Mouse (Mus musculus) heart, embryonic 11.5 days (tissue): ENCODE measurements around the gene Trpv5. TPM values are rescaled to one million over a fixed set of nuclear protein-coding genes. Genes with fewer than 3 reads are reported as not detected.
A peak's percentile ranks its signal among the peaks of the same experiment; 100 is the strongest.

Experiments used
- ATAC-seq: fragments of 200-750 bp; cut with Nextera tagmentation; replicated peaks from 2 replicates; pipeline ENCODE4 v1.8.0; 2017; ENCODE audit warnings: moderate library complexity; ENCODE audit not compliant: insufficient number of reproducible peaks, low FRiP score, low TSS enrichment
- H3K27ac ChIP-seq: fragments of 300-500 bp; sonication (generic); 2 replicates; pipeline ENCODE4 v1.5.1; 2014; ENCODE audit warnings: mild to moderate bottlenecking, low read depth, low read length
- H3K27me3 ChIP-seq: fragments of 300-500 bp; sonication (generic); 2 replicates; pipeline ENCODE4 v1.6.1; 2014; ENCODE audit warnings: mild to moderate bottlenecking, low read length, mixed read lengths; ENCODE audit not compliant: control insufficient read depth, insufficient read depth
- H3K36me3 ChIP-seq: fragments of 300-500 bp; sonication (generic); 2 replicates; pipeline ENCODE4 v1.6.1; 2014; ENCODE audit warnings: mild to moderate bottlenecking, low read length, moderate library complexity, mixed read lengths; ENCODE audit not compliant: control insufficient read depth, insufficient read depth
- H3K4me1 ChIP-seq: fragments of 300-500 bp; sonication (generic); 2 replicates; pipeline ENCODE4 v1.6.1; 2014; ENCODE audit warnings: low read length; ENCODE audit not compliant: control insufficient read depth, insufficient read depth
- H3K4me2 ChIP-seq: fragments of 300-500 bp; sonication (generic); 2 replicates; pipeline ENCODE4 v1.6.1; 2014; ENCODE audit warnings: mild to moderate bottlenecking, moderate library complexity
- H3K4me3 ChIP-seq: fragments of 300-500 bp; sonication (generic); 2 replicates; pipeline ENCODE4 v1.5.1; 2014; ENCODE audit warnings: low read depth, low read length
- H3K9ac ChIP-seq: fragments of 300-500 bp; sonication (generic); 2 replicates; pipeline ENCODE4 v1.6.1; 2014; ENCODE audit warnings: mild to moderate bottlenecking, low read depth, low read length, moderate library complexity
- H3K9me3 ChIP-seq: fragments of 300-500 bp; sonication (generic); replicated peaks from 2 replicates; pipeline ENCODE4 v1.6.1; 2016; ENCODE audit warnings: low read length; ENCODE audit not compliant: control insufficient read depth
- WGBS: fragments of 180-500 bp; shearing (Covaris S2); extraction: QIAGEN DNeasy Blood & Tissue Kit; methylation state at CpG from one replicate; pipeline ENCODE4 v1.1.7; 2014; ENCODE audit not compliant: insufficient replicate concordance; 5-methylcytosine and 5-hydroxymethylcytosine counted together
- polyA plus RNA-seq: library from polyadenylated mRNA; unstranded; fragments of >200 nt; fragmentation: Nextera tagmentation; extraction: Ambion mirVana; gene quantifications from 2 replicates; pipeline ENCODE4 v1.2.1, GENCODE M21; 2014

The Trpv5 gene
- polyA plus RNA-seq, 1 experiment from 2014 or later = not detected

GRCm38 (mm10) chr6:41606214-41606613, 74.4 kb downstream of the Trpv5 start:
- Histone ChIP-seq H3K36me3 (no peaks in the 10 kb centered on the region), H3K4me1 (no peaks in the 10 kb centered on the region), H3K9ac (peak overlapping the region; percentile 69), H3K4me2 (peak overlapping the region; percentile 89), H3K9me3 (no peaks in the 10 kb centered on the region), H3K27ac (no peak overlapping the region), H3K27me3 (peaks cover 12% of the 10 kb centered on the region), H3K4me3 (peak overlapping the region; percentile 68)
- no peak for ATAC-seq
- WGBS = 12% methylated on average over 4 of the region's 4 CpGs

GRCm38 (mm10) chr6:41605794-41606104, 74.8 kb downstream of the Trpv5 start:
- H3K27ac ChIP-seq = no peak overlapping the region
- peak overlapping the region; percentile 89 for H3K4me2 ChIP-seq
- H3K9me3 ChIP-seq = no peaks in the 10 kb centered on the region
- H3K9ac ChIP-seq = peak overlapping the region; percentile 69
- H3K4me1 ChIP-seq = no peaks in the 10 kb centered on the region
- H3K36me3 ChIP-seq = no peaks in the 10 kb centered on the region
- peak overlapping the region; percentile 68 for H3K4me3 ChIP-seq
- under 1% methylated on average over 7 of the region's 7 CpGs for WGBS
- H3K27me3 ChIP-seq = peaks cover 12% of the 10 kb centered on the region
- ATAC-seq = no peak; the same call in 1 of the 2 replicates

DNA sequence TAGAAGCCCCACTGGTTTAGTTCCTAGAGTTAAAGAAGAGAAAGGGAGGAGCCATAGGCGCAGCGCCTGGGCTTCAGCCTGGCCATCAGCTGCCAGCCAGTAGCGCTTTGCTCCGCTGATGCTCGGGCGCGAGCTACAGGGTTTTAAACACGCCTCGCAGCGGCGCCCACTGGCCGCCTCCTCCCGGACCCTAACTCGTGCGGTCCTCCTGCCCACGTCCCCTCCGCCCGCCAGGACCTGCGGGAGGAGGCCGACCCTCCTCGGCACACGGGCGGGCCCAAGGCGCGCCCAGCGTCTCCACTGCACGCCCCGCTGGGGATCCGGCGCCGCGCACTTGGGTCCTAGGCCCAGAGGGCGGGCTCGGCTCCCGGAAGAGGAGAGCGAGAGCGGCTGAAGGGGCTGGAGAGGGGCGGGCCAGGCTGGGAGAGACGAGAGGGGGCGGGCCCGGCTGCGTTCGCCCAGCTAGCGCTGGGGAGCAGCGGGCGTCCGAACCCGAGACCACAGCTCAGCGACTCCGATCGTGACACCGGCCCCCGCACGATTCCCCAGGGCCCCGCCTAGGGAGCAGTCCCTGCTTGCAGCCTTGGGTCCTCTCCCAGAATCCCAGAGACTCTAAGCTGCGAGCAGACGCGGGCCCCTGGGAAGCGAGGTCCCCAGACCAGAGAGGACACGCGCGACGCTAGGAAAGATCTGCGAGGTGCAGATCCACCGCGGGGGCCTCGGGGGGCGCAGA, 75.3 kb downstream of the Trpv5 start, which contains the start of gene Ephb6:
Gene Ephb6 (plus strand): TSS at position 422 of the 733 bp plus-strand sequence.
- Histone ChIP-seq H3K9ac (peak within 1 kb of the TSS; percentile 69), H3K4me1 (no peaks in the 10 kb centered on the region), H3K27me3 (peaks cover 12% of the 10 kb centered on the region), H3K4me2 (peak within 1 kb of the TSS; percentile 89), H3K27ac (peak within 1 kb of the TSS; percentile 64; the same call in 1 of the 2 replicates), H3K4me3 (peak within 1 kb of the TSS; percentile 68), H3K9me3 (no peaks in the 10 kb centered on the region), H3K36me3 (no peaks in the 10 kb centered on the region)
- under 1% methylated on average over 65 of the region's 68 CpGs for WGBS
- peak; percentile 93 for ATAC-seq

DNA sequence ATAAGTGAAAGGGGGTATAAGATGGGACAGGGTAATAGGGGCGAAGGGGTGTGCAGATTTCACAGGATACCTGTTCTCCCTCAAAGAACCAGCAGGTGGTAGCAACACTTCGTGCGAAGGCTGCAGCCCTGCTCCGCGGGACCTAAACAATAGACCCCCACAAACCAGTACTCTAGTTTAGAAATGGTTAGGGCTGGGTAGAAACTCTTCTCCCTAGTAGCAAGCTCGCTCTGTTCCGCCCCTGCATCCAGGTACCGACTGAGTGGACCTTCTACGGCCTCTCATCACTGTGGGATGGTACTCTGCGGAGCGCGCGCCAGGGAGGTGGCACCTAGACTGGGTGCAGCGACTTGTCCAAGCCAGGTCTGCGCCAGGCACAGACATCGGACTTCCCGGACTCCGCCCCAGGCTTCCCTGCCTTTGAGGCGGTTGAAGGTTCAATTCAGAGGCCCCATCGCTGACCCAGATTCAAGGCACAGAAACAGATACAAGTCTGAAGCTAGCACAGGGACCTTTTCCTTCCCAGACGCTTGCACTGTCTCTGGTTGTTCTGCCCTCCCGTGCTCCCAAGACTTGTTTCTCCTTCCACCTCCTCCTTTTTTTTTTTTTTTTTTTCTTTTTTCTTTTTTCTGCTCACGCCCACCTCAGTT, 76.0 kb downstream of the Trpv5 start:
- Histone ChIP-seq H3K9me3 (no peaks in the 10 kb centered on the region), H3K27ac (no peak overlapping the region), H3K36me3 (no peaks in the 10 kb centered on the region), H3K4me2 (peak overlapping the region; percentile 89), H3K27me3 (peaks cover 12% of the 10 kb centered on the region), H3K4me3 (peak overlapping the region; percentile 68), H3K9ac (peak overlapping the region; percentile 69), H3K4me1 (no peaks in the 10 kb centered on the region)
- WGBS = under 1% methylated on average over 23 of the region's 23 CpGs
- ATAC-seq = peak; percentile 64; the same call in 1 of the 2 replicates

Other genes with a start within 250 kb of the Trpv5 start
- not detected in 2 replicates for gene Gm10334, start 234.6 kb downstream of the Trpv5 start, polyA plus RNA-seq
- gene Prss1, start 221.8 kb downstream of the Trpv5 start, polyA plus RNA-seq = not detected in 2 replicates
- gene Prss2, start 159.0 kb downstream of the Trpv5 start, polyA plus RNA-seq = not detected in 2 replicates
- 3.7 and 4.2 TPM in 2 replicates for gene Ephb6, start 75.3 kb downstream of the Trpv5 start, polyA plus RNA-seq
- gene Trpv6, start 44.4 kb downstream of the Trpv5 start, polyA plus RNA-seq = not detected in 2 replicates
- not detected in 2 replicates for gene Llcfc1, start 3.7 kb upstream of the Trpv5 start, polyA plus RNA-seq
- gene Kel, start 23.6 kb upstream of the Trpv5 start, polyA plus RNA-seq = 41.0 and 53.1 TPM in 2 replicates
- not detected in 2 replicates for gene Olfr459, start 94.4 kb upstream of the Trpv5 start, polyA plus RNA-seq
- gene Pip, start 166.8 kb upstream of the Trpv5 start, polyA plus RNA-seq = not detected in 2 replicates
- gene Sval2, start 172.2 kb upstream of the Trpv5 start, polyA plus RNA-seq = not detected in 2 replicates